Mouse (Mus musculus) kidney, postnatal 14 days (tissue): ENCODE results near the gene Coq9.

ENCODE experiments used
- DNase-seq: peaks from one replicate; pipeline ENCODE4 v3.0.0; 2022; ENCODE audit warnings: mixed read lengths

The Coq9 gene

DNA sequence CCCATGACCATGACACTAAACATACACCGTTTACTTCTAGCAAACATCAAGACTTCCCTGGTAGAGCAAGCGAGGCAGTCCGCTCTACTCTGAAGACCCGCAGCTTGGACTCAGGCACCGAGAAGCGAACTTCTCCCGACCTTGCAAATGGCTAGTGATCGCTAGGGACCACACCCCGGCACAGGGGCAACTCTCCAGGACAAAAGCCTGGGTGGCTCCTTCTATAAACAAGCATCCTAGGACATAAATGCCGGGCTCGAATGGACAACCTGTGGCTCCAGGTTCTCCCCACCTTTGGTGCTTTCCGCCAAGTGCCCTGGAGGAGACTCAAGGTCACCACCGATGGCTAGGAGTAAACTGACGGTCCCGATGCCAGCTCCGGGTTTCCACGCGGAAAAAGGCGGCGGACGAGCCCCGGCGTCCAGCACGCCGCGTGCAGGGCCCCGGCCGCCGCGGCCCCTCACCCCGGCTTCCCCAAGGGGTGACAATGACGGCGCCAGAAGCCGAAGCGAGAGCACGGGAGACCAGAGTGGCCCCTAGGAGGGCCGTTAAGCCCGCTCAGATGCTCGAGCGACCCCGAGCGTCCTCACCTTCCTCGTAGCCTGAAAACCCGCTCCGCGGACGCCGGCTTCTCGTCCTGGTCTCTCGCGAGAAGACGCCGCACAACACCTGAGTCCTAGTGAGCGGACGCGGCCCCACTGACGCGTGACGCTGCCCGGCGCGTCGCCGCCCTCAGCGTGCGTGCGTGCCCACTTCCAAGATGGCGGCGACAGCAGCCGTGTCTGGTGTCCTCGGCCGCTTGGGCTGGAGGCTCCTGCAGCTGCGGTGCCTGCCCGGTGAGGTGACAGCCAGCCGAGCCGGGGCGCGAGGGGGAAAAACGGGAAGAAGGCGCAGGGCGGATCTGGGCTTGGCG, at the start of gene Coq9, which contains the start of gene Ciapin1:
TSS of gene Coq9 (plus strand) at position 660 of the 913 bp plus-strand sequence.
TSS of gene Ciapin1 (minus strand) at position 697 of the 913 bp plus-strand sequence.
- peak; percentile 97 for DNase-seq

DNA sequence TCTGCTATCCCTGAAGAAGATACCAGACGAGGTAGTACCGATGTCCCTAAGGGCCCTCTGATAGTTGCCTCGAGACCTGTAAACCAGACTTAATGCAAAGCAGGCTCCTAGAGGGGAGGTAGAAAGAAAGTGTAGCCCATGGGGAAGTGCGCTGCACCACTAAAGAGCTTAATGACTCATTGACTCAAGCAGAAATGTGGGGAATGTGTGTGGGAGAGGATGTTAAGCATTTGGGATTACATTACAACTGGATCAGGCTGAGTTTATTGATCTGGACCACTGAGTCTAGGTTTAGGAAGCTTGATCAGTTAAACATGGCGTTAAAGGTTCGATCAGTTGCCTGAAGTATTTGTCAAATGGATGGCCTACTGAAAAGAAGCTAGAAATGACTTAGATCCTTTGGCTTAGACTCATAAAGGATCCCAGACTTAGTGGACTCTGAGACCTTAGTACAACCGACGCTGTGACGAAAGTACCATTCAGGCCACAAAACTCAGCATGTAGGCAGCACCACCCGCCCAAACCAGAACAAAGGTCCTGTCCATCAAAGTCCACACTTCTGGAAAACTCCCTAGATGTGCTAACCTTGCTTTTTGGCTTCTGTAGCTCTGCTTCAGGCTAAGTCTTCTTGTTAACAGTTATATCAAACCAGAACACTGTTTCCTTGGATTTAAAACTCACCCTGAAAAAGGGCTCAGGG, 48.7 kb upstream of the Coq9 start:
- DNase-seq = no peak

DNA sequence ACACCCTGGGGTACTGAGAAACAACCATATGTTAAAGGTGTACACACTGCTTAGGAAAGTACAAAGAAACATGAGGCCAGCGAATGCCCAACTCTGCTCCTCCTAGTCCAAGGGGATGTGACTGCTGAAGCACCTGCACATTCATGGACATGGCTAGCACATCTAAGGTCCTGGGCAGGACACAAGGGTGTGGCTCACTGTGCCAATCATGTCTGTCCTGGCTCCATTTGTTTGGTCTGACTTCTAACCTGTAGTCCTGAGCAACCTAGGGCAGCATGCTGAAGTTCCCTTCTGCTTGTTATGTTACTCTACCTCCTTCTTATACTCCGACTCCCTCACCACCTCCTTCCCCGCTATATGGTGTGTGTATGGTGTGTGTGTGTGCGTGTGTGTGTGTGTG, 43.8 kb upstream of the Coq9 start:
- no peak for DNase-seq

DNA sequence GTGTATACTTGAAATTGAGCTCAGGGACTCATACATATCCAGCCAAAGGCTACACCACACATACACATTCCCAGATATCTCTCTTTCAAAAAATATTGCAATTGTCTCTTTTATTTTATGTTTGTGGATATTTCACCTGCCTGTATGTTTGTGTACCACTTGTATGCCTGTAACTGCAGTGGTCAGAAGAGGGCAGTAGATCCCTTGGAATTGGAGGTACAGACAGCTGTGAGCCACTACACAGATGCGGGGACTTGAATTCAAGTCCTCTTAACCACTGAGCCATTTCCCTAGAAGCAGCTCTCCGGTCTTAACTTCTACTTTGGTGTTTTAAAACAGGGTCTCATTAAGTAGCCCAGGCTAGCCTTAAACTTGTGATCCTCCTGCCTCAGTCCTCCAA, 43.3 kb upstream of the Coq9 start:
- no peak for DNase-seq

DNA sequence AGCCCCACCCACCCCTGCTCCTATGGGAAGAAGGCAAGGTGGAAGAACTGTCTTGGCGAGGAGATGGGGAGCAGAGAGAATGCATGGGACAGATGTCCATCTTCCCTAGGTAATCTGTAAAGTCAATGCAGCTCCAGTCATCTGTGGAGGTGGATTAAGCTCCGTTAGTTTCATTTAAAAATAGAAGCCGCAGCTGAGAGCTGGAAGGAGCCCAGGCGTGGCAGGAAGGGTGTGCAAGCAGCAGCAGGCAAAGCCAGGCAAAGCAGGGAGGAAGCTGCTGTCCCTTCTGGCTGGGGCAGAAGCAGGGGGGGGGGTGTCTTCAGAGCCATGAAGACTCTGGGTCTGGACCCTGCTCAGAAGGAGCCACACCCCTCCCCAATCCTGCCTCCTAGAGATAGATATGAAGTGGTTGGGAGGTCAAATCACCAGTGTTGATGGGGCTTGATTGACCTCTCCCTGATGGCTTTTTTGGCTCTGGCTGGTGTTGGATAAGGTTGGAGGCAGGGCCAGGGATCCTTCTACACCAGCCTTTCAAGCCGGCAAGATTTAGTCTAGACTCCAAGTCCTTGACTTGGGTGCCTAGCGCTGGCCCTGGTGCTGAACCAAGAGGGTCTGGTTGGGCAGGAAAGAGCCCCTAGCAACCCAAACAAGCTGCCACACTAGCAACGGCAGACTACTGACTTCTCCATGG, 37.7 kb upstream of the Coq9 start:
- no peak for DNase-seq

DNA sequence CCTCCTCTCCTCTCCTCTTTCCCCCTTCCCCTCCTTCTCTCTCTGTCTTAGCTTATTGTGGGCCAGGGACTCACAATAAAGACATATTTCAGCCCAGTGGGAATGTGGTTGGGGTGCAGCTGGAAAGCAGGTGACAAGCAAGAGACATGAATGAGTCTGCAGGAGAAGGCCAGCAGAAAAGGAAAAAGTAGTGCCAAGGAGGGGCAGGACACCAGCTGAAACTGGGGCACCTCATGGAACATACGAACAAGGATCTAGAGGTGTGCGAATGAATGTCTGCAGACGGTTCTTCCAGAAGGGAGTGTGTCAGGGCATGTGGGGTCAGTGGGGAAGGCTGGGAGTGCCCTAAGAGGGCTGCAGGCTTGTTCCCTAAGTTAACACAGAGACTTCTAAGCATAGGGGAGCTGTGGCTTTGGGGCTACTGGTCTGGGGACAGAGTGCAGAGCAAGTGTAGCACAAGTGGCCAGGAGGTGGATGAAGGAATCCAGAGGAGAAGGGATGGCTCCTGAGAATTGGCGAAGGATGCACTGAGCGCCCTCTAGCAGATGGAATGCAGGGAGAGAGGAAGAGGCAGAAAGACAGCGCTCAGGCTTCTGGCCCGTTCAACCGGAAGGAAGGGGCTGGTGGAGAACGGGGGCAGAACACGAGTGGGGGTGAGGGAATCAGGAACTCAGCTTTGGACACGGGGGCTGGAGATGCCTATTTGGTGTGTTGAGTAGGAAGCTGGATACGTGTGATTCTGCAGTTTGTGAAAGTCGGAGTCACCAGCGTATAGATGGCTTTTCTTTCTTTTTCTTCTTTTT, 36.6 kb upstream of the Coq9 start:
- peak; percentile 74 for DNase-seq

DNA sequence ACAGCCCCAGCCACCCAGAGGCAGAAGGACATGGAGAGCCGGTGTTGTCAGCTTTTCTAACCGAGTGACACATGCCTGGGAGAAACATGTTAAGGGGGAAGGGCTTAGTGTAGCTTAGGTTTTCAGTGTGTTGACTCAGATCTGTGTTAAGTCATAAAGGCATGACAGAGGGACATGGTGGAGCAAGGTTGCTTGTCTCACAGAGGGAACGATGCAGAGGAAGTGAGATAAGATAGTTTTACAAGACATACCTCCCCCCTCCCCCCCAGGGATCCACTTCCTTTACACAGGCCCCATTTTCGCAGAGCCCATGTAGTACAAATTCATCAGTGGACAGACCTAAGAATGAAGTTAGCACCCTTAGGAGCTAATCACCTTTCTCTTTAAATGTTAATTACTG, 35.7 kb upstream of the Coq9 start:
- DNase-seq = no peak

DNA sequence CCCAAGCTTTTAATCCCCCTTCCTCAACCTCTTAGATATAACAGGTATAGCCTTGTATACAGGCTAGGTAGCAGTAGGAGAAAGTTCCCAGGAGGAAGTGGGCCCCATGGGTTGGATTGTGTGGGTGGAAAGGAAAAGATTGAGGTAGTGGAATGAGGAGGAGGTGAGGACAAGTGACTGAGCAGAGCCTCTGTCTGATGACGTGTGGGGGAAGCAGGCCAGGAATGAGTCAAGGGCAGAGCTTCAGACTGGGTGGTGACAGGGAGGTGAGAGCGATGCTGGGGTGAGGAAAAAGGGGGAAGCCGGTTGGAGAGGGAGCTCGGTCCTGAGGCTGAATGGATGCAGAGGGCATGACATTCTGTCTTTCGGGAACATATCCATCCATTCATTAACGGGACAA, 34.6 kb upstream of the Coq9 start:
- no peak for DNase-seq

DNA sequence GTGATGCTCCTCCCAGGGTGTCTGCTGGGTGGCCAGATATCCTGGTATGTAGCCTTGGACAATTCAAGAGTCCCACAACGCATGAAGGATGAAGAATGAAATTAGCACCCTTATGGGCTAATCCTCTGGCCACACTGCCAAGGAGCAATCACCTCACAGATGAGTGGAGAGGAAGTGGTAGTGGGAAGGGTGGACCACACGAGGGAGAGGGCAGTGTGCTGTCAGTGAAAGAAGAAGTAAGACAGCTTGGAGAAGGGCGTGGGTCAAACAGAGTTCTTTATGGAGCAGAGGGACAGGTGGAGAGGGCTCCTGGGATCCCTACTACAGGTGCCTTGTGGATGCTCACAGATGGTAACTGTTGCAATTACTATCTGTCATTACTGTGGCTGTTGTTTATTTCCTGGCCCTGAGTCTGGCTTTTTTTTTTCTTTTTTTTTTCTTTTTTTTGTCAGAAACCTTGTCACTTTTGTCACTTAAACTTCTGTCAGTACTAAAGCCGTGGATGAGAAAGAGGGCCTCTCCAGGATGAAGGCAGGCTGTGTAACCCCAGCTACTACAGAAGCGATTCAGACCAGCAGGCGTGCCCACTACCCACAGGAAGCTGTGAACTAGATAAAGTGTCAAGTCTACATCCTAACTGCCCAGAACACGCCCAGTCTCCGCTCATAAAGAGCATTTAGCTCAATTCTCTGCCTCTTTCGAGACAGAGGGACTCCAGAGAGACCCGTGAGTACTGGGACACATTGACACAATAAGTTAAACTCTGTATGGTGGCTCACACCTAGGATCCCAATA, 33.4 kb upstream of the Coq9 start:
- DNase-seq = no peak

DNA sequence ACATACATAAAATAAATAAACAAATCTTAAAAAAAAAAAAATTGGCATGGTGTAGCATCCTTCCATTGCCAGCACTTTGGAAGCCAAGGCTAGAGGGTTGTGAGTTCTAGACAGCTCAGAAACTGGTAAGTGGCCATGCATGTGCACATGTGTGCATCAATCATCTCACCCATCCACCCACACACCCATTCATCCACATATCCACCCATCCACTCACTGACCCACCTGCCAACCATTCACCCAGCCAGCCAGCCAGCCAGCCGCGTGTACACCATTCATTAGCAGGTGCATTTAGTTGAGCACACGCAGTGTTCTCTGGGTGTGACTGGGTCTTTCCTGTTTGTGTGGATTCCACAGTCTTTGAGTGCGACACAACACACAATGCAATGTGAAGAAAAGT, 32.3 kb upstream of the Coq9 start:
- DNase-seq = no peak

DNA sequence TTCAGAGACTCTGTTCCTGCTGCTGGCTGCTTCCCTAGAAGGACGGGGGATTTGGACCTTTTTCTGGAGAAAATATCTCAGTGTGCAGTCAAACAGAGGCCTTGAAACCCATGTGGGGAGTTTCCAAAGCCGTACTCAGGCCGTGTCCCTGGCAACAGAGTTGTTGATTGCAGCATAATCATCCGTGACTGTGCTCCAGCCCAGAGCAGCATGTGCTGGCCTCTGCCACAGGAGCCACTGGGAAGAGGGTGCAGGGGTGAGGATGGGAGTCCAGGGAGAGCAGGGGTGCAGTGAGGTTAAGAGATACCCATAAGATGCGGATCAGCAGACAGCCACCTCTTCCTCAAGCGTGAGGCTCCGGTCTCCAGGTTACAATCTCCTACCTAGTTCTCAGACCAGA, 30.6 kb upstream of the Coq9 start:
- no peak for DNase-seq

DNA sequence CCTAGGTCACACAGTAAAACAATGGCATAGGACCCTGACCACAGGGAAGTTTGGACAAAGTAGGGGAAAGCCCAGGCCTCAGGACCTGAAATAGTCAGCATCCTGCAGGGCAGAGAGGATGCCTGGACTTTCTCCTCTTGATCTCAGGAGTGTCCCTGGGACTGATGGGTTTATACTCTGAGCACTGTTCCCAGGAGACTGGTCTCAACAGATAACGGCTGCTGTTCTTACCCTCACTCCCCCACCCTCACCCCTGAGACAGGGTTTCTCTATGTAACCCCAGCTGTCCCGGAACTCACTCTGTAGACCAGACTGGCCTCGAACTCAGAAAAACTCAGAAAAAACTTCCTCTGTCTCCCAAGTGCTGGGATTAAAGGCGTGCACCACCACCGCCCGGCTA, 29.7 kb upstream of the Coq9 start:
- DNase-seq = no peak

DNA sequence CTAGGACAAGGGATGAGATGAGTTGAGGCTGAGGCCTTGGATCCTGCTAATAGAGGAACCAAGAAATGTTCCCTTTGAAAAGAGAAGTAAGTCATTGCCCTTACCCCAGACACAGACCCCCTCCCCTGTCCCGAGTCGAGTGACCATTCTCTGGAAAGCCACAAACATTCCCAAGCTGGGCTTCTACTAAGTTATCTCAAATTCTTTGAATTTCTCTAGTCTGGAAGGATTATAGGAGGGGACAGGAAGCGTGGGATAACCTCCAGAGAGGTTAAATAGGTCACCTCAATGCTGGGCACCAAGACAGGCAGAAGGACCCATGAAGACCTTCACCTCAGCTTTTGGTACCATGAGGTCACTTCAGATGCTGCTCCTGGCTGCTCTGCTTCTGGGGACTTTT, 28.0 kb upstream of the Coq9 start, which contains the start of gene Ccl17:
TSS of gene Ccl17 (plus strand) at position 301 of the 400 bp plus-strand sequence.
- no peak for DNase-seq

DNA sequence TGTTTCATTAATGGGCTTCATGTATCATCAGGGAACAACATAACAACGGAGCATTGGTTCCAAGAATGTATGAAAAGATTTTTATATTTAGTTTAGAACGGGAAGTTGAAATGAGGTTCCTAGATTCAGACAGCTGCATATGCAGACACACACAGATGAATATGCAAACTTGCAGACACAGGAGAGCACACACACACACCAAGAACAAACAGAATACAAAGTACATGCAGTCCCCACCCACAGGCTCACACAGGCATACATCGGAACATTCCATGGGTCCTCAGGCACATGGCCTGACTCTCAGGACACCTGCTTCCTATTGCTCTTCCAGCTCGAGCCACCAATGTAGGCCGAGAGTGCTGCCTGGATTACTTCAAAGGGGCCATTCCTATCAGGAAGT, 27.3 kb upstream of the Coq9 start:
- no peak for DNase-seq

DNA sequence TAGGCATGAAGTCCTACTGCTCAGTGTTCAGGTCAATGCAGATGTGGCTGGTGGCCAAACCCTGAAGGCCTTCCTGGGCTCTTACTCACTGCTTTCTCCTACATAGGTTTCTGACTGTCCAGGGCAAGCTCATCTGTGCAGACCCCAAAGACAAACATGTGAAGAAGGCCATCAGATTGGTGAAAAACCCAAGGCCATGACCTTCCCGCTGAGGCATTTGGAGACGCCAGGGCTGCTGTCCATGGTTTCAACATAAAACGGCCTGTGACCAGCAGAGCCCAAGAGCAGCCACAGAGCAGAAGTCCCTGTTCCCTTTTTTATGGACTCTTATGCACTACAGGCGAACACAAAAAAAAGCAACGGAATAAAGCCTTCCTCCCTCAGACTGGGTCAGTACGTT, 26.5 kb upstream of the Coq9 start:
- DNase-seq = no peak

DNA sequence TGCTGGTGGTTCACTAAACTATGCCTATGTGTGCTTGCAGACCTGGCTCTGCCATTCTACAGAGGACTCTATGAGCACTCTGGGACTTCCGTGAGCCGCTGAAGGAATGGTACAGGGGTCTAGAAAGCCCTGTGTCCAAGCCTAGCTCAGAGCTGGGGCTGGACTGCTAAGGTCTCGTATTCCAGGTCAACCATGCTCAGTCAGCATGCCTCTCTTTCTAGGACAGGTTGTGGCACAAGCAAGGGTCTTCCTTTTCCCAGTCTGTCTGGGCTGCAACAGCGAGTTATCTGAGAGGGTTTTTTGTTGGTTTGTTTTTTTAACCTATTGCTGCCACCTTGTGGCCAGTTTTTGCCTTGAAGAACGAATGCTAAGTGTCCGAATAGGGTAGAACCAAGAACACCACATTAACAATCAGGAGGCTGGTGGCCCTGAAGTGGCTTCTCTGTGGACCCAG, 25.4 kb upstream of the Coq9 start:
- DNase-seq = peak; percentile 91

DNA sequence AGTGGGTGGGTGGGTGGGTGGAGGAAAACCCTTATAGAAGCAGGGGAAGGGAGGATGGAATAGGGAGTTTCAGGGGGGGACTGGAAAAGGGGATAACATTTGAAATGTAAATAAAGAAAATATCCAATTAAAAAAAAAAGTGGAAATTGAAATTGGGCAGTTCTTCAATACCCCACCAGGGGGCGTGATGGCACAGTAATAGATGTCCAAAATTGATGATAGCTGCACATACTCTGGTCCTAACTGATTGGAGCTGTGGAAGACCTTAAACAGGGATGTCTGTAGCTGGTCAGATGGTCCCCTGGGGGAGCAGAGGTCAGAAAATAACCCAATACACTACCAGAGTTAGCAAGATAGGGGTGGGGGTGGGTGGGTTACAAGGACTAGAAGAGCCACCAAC, 23.6 kb upstream of the Coq9 start:
- peak; percentile 30 for DNase-seq

DNA sequence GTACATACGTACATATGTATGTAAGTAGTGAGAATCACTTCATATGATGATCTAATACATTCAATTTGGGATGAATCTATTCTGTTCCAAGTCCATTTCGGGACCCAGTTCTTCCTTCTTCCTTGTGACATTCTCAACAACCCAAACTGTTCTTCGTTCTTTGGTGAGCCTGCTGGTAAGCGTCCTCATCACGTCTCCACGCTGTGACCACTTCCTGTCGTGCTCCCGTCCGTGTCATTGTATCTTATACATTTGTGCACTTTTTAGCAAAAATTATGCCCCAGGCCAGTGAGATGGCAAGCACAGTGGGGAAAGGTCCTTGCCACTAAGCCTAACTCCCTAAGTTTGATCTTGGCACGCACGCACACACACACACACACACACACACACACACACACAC, 20.2 kb upstream of the Coq9 start:
- DNase-seq = no peak

DNA sequence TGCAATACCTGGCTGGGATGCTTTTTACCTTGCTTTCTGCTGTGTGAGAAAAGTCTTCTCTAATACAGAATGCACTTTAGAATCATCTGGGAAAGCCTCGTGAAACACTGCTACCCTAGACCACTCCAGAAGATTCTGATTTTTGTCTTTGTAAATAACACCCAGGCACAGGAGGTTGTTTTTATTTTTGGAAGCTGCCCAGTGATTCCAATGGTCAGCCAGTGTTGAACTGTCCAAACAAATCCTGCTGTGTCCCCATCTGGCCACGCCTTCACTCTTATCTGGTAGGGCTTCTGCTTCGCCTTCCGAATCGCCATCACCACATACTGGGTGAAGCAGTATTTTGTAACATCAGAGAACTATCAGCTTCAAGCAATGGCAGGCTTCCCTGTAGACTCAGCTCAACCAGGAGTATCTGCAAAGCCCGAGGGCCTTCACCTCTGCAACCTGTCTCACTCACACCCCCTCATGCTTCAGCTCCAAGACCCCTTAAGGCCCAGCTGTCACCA, 18.4 kb upstream of the Coq9 start:
- no peak for DNase-seq

DNA sequence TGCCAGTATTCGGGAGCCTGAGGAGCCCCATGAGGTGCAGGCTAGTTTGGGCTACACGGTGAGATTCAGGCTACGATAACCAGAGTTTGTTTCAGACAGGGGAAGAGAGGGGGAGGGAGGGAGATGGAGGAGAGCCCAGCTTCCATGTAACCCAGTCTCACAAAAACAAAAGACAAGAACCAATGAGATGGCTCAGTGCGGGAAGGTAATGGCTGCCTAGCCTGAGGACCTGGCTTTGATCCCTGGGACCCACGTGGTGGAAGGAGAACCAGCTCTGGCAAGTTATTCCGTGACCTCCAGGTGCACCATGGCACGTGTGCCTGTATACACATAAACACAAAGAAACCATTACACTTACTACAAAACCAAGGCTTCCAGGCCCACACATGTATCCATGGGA, 17.6 kb upstream of the Coq9 start:
- DNase-seq = peak; percentile 51

DNA sequence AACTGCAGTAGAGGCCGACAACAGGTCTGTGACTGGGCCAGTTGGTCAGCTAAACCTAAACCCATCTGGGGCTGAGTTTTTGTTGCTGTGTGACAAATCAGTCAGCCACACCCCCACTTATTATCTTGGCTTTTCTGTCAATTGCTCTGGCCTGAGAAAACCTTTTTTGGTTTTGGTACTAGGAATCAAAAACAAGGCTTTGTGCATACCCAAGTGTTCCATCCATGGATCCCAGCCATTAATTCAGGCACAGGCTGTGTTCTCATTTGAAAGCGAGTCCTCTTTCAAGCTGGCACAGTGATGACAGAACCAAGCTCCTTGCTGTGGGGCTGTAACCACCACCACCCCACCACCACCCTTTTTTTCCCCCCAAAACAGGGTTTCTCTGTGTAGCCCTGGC, 16.7 kb upstream of the Coq9 start:
- no peak for DNase-seq
